Mouse (Mus musculus) forebrain, postnatal 0 days (tissue): ENCODE data around the gene Pgk1. TPM values are rescaled to one million over a fixed set of nuclear protein-coding genes. Genes with fewer than 3 reads are reported as not detected.
A peak's percentile ranks its signal among the peaks of the same experiment; 100 is the strongest.
"Not testable (repeated sequence)": the region's sequence is repeated elsewhere in the genome, so short reads cannot be mapped to it uniquely, and the experiment has no call there.

Source experiments
- ATAC-seq: fragments of 200-750 bp; cut with Nextera tagmentation; 2 replicates; pipeline ENCODE4 v1.8.0; 2017; ENCODE audit warnings: mild to moderate bottlenecking, moderate library complexity
- DNase-seq: peaks from one replicate; pipeline ENCODE4 v3.0.0-alpha.2; 2015
- H3K27ac ChIP-seq: fragments of 300-500 bp; sonication (generic); 2 replicates; pipeline ENCODE4 v1.5.1; 2014; ENCODE audit warnings: low read depth, mild to moderate bottlenecking, antibody characterized with exemption, low read length, moderate library complexity, mixed read lengths
- H3K27me3 ChIP-seq: fragments of 300-500 bp; sonication (generic); 2 replicates; pipeline ENCODE4 v1.6.1; 2014; ENCODE audit warnings: mild to moderate bottlenecking, low read length, mixed read lengths; ENCODE audit not compliant: insufficient read depth
- H3K36me3 ChIP-seq: fragments of 300-500 bp; sonication (generic); 2 replicates; pipeline ENCODE4 v1.6.1; 2014; ENCODE audit warnings: mild to moderate bottlenecking, moderate library complexity; ENCODE audit not compliant: insufficient read depth
- H3K4me1 ChIP-seq: fragments of 300-500 bp; sonication (generic); 2 replicates; pipeline ENCODE4 v1.6.1; 2014; ENCODE audit warnings: antibody characterized with exemption; ENCODE audit not compliant: insufficient read depth
- H3K4me2 ChIP-seq: fragments of 300-500 bp; sonication (generic); 2 replicates; pipeline ENCODE4 v1.6.1; 2014; ENCODE audit warnings: low read depth, mild to moderate bottlenecking, moderate library complexity
- H3K4me3 ChIP-seq: fragments of 300-500 bp; sonication (generic); 2 replicates; pipeline ENCODE4 v1.5.1; 2014; ENCODE audit warnings: low read depth, low read length, mixed read lengths
- H3K9ac ChIP-seq: fragments of 300-500 bp; sonication (generic); 2 replicates; pipeline ENCODE4 v1.6.1; 2014; ENCODE audit warnings: mild to moderate bottlenecking
- H3K9me3 ChIP-seq: fragments of 300-500 bp; sonication (generic); 2 replicates; pipeline ENCODE4 v1.6.1; 2016; ENCODE audit warnings: low read length
- CTCF ChIP-seq: sonication (generic); IDR thresholded peaks from 2 replicates; pipeline ENCODE4 v1.5.1; 2016; ENCODE audit warnings: antibody characterized with exemption, control low read depth, low read depth
- WGBS: fragments of 180-500 bp; shearing (Covaris S2); extraction: QIAGEN DNeasy Blood & Tissue Kit; methylation state at CpG from one replicate; pipeline ENCODE4 v1.1.7; 2014; 5-methylcytosine and 5-hydroxymethylcytosine counted together
- polyA plus RNA-seq: library from polyadenylated mRNA; unstranded; fragments of >200 nt; fragmentation: Nextera tagmentation; extraction: Ambion mirVana; gene quantifications from 2 replicates; pipeline ENCODE4 v1.2.1, GENCODE M21; 2015
- total RNA-seq: library from RNA; depleted of rRNA; stranded (reverse); fragments of >200 nt; gene quantifications from 2 replicates; pipeline ENCODE4 v1.2.3, GENCODE M21; 2014

The Pgk1 gene
- total and polyA plus RNA-seq, 2 experiments from 2014 or later = 230 to 245 TPM

GRCm38 (mm10) chrX:106184279-106184678 is 2.6 kb upstream of the Pgk1 start:
- ATAC-seq = no peak
- WGBS = 35% methylated on average over 4 of the region's 4 CpGs
- Histone ChIP-seq H3K9me3 (no peaks in the 10 kb centered on the region), H3K36me3 (no peaks in the 10 kb centered on the region), H3K27ac (no peak overlapping the region), H3K4me3 (no peak overlapping the region), H3K27me3 (no peaks in the 10 kb centered on the region), H3K4me2 (no peak overlapping the region), H3K4me1 (peaks cover 4% of the 10 kb centered on the region), H3K9ac (no peak overlapping the region)
- no peak for TF ChIP-seq CTCF
- DNase-seq = no peak

DNA sequence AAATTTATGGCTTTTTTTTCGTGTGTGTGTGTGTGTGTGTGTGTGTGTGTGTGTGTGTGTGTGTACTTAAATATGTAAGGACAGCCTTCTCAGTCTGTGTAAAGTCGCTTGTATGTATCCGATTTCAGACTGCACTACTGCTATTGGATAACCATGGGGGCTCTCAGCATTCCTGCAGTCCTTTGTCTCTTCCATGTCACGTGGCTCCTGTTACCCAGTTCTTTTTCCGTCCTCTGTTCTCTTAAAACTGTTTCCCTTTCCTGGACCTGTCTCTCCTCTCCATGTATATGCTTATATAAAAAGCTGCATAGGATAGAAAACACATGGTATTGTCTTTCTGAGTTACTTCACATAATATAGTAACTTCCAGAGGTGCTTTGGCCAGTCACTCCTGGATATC is 1.2 kb upstream of the Pgk1 start:
- H3K36me3 ChIP-seq = no peaks in the 10 kb centered on the region
- ATAC-seq (no peak), DNase-seq (peak; percentile 11)
- TF ChIP-seq CTCF = no peak
- WGBS = 22% methylated on average over 5 of the region's 5 CpGs
- 0 out of 2 replicates have a peak overlapping the region, but pooled peaks have one; percentile 35 for H3K27ac ChIP-seq
- peaks cover 4% of the 10 kb centered on the region for H3K4me1 ChIP-seq
- H3K4me3 ChIP-seq = no peak overlapping the region
- peak overlapping the region; percentile 40 for H3K4me2 ChIP-seq
- H3K9ac ChIP-seq = no peak overlapping the region
- H3K9me3 ChIP-seq = no peaks in the 10 kb centered on the region
- no peaks in the 10 kb centered on the region for H3K27me3 ChIP-seq

DNA sequence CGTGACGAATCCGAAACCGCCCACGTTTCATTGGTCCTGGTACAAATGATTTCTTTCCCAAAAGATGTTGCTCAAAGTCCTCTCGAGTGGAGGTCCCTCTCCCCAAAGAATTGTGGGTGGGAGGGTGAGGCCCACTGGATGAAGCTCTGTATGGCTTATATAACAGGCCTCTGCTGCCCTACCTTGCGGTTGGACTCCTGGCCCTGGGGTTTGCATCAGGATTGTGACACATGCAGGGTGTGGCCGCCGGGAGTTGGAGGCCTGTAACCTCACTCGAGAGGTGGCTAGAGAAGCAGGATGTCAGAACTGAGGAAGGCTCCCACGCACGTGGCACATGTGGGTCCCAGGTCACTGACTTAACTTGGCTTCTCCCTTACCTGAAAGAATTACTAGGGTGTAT is 837 bp downstream of the Pgk1 start:
- H3K27ac ChIP-seq = peak overlapping the region; percentile 35; the same call in 1 of the 2 replicates
- no peaks in the 10 kb centered on the region for H3K9me3 ChIP-seq
- DNase-seq = no peak
- H3K4me2 ChIP-seq = peak overlapping the region; percentile 59
- peaks cover 4% of the 10 kb centered on the region for H3K4me1 ChIP-seq
- no peak for ATAC-seq
- 27% methylated on average over 12 of the region's 12 CpGs for WGBS
- no peaks in the 10 kb centered on the region for H3K36me3 ChIP-seq
- peak overlapping the region; percentile 50 for H3K9ac ChIP-seq
- TF ChIP-seq CTCF = no peak
- H3K4me3 ChIP-seq = peak overlapping the region; percentile 44
- no peaks in the 10 kb centered on the region for H3K27me3 ChIP-seq

- no peaks in the 10 kb centered on the region for H3K36me3 ChIP-seq
- no peaks in the 10 kb centered on the region for H3K27me3 ChIP-seq
- TF ChIP-seq CTCF = no peak
- no peak overlapping the region for H3K9ac ChIP-seq
- WGBS = 56% methylated on average over 5 of the region's 5 CpGs
- no peak overlapping the region for H3K27ac ChIP-seq
- no peak overlapping the region for H3K4me3 ChIP-seq
- H3K9me3 ChIP-seq = no peaks in the 10 kb centered on the region
- DNase-seq (no peak), ATAC-seq (no peak)
- H3K4me2 ChIP-seq = peak overlapping the region; percentile 59; the same call in 1 of the 2 replicates
- peaks cover 4% of the 10 kb centered on the region for H3K4me1 ChIP-seq
These were observed 2.5 kb downstream of the Pgk1 start for GRCm38 (mm10) chrX:106189356-106189755.

GRCm38 (mm10) chrX:106190091-106190490 is 3.2 kb downstream of the Pgk1 start:
- Histone ChIP-seq H3K36me3 (no peaks in the 10 kb centered on the region), H3K4me1 (peaks cover 4% of the 10 kb centered on the region), H3K4me2 (no peak overlapping the region), H3K9ac (no peak overlapping the region), H3K9me3 (no peaks in the 10 kb centered on the region), H3K27ac (no peak overlapping the region), H3K4me3 (no peak overlapping the region), H3K27me3 (no peaks in the 10 kb centered on the region)
- 38% methylated on average over 4 of the region's 4 CpGs for WGBS
- DNase-seq = no peak
- TF ChIP-seq CTCF = no peak
- no peak for ATAC-seq

GRCm38 (mm10) chrX:106194361-106194760 is 7.5 kb downstream of the Pgk1 start:
- H3K36me3 ChIP-seq, H3K27me3 ChIP-seq, H3K4me1 ChIP-seq, H3K4me3 ChIP-seq, H3K9ac ChIP-seq, ATAC-seq, H3K9me3 ChIP-seq, DNase-seq, H3K4me2 ChIP-seq, H3K27ac ChIP-seq: not testable (repeated sequence)
- 90% methylated on average over 6 of the region's 6 CpGs for WGBS

DNA sequence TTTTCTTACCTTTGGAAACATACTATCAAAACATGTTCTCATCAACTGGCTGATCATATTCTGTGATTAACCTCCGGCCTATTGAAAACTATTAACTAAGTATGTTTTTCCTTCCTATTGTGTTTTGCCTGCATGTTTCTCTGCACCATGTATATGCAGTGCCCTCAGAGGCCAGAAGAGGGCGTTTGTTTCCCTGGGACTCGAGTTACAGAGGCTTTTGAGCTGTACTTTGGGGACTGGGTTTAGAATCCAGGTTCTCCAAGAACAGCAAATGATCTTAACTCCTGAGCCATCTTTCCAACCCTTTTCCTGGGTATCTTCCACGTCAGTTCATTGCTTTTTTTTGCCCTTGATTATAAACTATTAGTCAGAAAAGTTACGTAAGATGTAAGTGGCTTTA is 10.4 kb downstream of the Pgk1 start:
- Histone ChIP-seq H3K27me3 (no peaks in the 10 kb centered on the region), H3K36me3 (peaks cover 5% of the 10 kb centered on the region; the same call in 1 of the 2 replicates), H3K4me1 (no peaks in the 10 kb centered on the region), H3K4me2 (no peak overlapping the region), H3K27ac (no peak overlapping the region), H3K9me3 (no peaks in the 10 kb centered on the region), H3K4me3 (no peak overlapping the region), H3K9ac (no peak overlapping the region)
- no peak for TF ChIP-seq CTCF
- 70% methylated on average over 5 of the region's 5 CpGs for WGBS
- no peak for ATAC-seq
- no peak for DNase-seq
